Mouse (Mus musculus): ENCODE results near the gene Rnf169.
"Not testable (repeated sequence)": the region's sequence is repeated elsewhere in the genome, so short reads cannot be mapped to it uniquely, and the experiment has no call there.

Gene Rnf169

GRCm38 (mm10) chr7:99946356-99946755 is 33.9 kb downstream of the Rnf169 start:
- no peak for DNase-seq (ENCODE audit: low spot score)

- no peak for DNase-seq (ENCODE audit: low spot score)
Measured at GRCm38 (mm10) chr7:99945939-99946338, 34.3 kb downstream of the Rnf169 start.

- not testable (repeated sequence) for DNase-seq (ENCODE audit: low spot score)
Measured at GRCm38 (mm10) chr7:99945012-99945411, 35.2 kb downstream of the Rnf169 start.

GRCm38 (mm10) chr7:99944520-99944919 is 35.7 kb downstream of the Rnf169 start:
- DNase-seq (ENCODE audit: low spot score), result no peak

GRCm38 (mm10) chr7:99940669-99941068 is 39.6 kb downstream of the Rnf169 start:
- DNase-seq (ENCODE audit: low spot score), result no peak

GRCm38 (mm10) chr7:99935758-99936157 is 44.5 kb downstream of the Rnf169 start:
- DNase-seq (ENCODE audit: low spot score), result no peak

GRCm38 (mm10) chr7:99926916-99927714 is 53.1 kb downstream of the Rnf169 start:
- peak; percentile 77 for DNase-seq (ENCODE audit: low spot score)

- DNase-seq (ENCODE audit: low spot score), result no peak
Measured at GRCm38 (mm10) chr7:99920416-99920815, 59.8 kb downstream of the Rnf169 start.

- no peak for DNase-seq (ENCODE audit: low spot score)
Measured at GRCm38 (mm10) chr7:99919971-99920370, 60.3 kb downstream of the Rnf169 start.

- no peak for DNase-seq (ENCODE audit: low spot score)
Measured at GRCm38 (mm10) chr7:99919164-99919563, 61.1 kb downstream of the Rnf169 start.

- peak; percentile 58 for DNase-seq (ENCODE audit: low spot score)
Measured at GRCm38 (mm10) chr7:99917320-99917844, 62.9 kb downstream of the Rnf169 start.

GRCm38 (mm10) chr7:99916741-99917319 is 63.4 kb downstream of the Rnf169 start:
- DNase-seq (ENCODE audit: low spot score), result peak; percentile 76

- DNase-seq (ENCODE audit: low spot score), result no peak
Measured at GRCm38 (mm10) chr7:99915511-99915910, 64.7 kb downstream of the Rnf169 start.

- DNase-seq (ENCODE audit: low spot score), result no peak
Measured at GRCm38 (mm10) chr7:99914316-99914715, 65.9 kb downstream of the Rnf169 start.

GRCm38 (mm10) chr7:99911038-99911437 is 69.2 kb downstream of the Rnf169 start:
- DNase-seq (ENCODE audit: low spot score), result no peak

- DNase-seq (ENCODE audit: low spot score), result no peak
Measured at GRCm38 (mm10) chr7:99907463-99907862, 72.8 kb downstream of the Rnf169 start.

- DNase-seq (ENCODE audit: low spot score), result no peak
Measured at GRCm38 (mm10) chr7:99906346-99906745, 73.9 kb downstream of the Rnf169 start.

GRCm38 (mm10) chr7:99904421-99905005 is 75.7 kb downstream of the Rnf169 start:
- no peak for DNase-seq (ENCODE audit: low spot score)

GRCm38 (mm10) chr7:99902918-99903665 is 77.2 kb downstream of the Rnf169 start:
- no peak for DNase-seq (ENCODE audit: low spot score)

GRCm38 (mm10) chr7:99902208-99902607 is 78.0 kb downstream of the Rnf169 start:
- DNase-seq (ENCODE audit: low spot score), result no peak

- DNase-seq (ENCODE audit: low spot score), result no peak
Measured at GRCm38 (mm10) chr7:99896905-99897304, 83.3 kb downstream of the Rnf169 start.

- DNase-seq (ENCODE audit: low spot score), result no peak
Measured at GRCm38 (mm10) chr7:99894478-99894877, 85.8 kb downstream of the Rnf169 start.

Measured in embryo, embryonic 10.5 days (tissue).